Mouse (Mus musculus) liver, embryonic 16.5 days (tissue): Measurements from ENCODE around the gene Ttll11. TPM values are rescaled to one million over a fixed set of nuclear protein-coding genes. Genes with fewer than 3 reads are reported as not detected.

Experiments used
- ATAC-seq: fragments of 200-750 bp; cut with Nextera tagmentation; 2 replicates; pipeline ENCODE4 v1.8.0; 2017; ENCODE audit warnings: low read depth, mild to moderate bottlenecking, moderate number of reproducible peaks, moderate library complexity
- H3K27ac ChIP-seq: fragments of 300-500 bp; sonication (generic); 2 replicates; pipeline ENCODE4 v1.5.1; 2014; ENCODE audit warnings: mild to moderate bottlenecking, low read length
- H3K27me3 ChIP-seq: fragments of 300-500 bp; sonication (generic); 2 replicates; pipeline ENCODE4 v1.6.1; 2014; ENCODE audit warnings: low read depth, low read length, mixed read lengths; ENCODE audit not compliant: control insufficient read depth, insufficient read depth
- H3K36me3 ChIP-seq: fragments of 300-500 bp; sonication (generic); 2 replicates; pipeline ENCODE4 v1.6.1; 2014; ENCODE audit warnings: mild to moderate bottlenecking; ENCODE audit not compliant: control insufficient read depth, insufficient read depth
- H3K4me1 ChIP-seq: fragments of 300-500 bp; sonication (generic); 2 replicates; pipeline ENCODE4 v1.6.1; 2014; ENCODE audit warnings: low read depth, low read length, mixed read lengths; ENCODE audit not compliant: control insufficient read depth
- H3K4me2 ChIP-seq: fragments of 300-500 bp; sonication (generic); 2 replicates; pipeline ENCODE4 v1.6.1; 2014; ENCODE audit warnings: low read depth, low read length, mixed read lengths
- H3K4me3 ChIP-seq: fragments of 300-500 bp; sonication (generic); 2 replicates; pipeline ENCODE4 v1.5.1; 2014; ENCODE audit warnings: low read depth, mild to moderate bottlenecking, low read length
- H3K9ac ChIP-seq: fragments of 300-500 bp; sonication (generic); 2 replicates; pipeline ENCODE4 v1.6.1; 2014; ENCODE audit warnings: low read depth, low read length
- H3K9me3 ChIP-seq: fragments of 300-500 bp; sonication (generic); replicated peaks from 2 replicates; pipeline ENCODE4 v1.6.1; 2016; ENCODE audit warnings: low read length; ENCODE audit not compliant: control insufficient read depth
- WGBS: fragments of 180-500 bp; shearing (Covaris S2); extraction: QIAGEN DNeasy Blood & Tissue Kit; methylation state at CpG from one replicate; pipeline ENCODE4 v1.1.7; 2014; ENCODE audit not compliant: insufficient replicate concordance; 5-methylcytosine and 5-hydroxymethylcytosine counted together
- polyA plus RNA-seq: library from polyadenylated mRNA; unstranded; fragments of >200 nt; fragmentation: Nextera tagmentation; extraction: Ambion mirVana; gene quantifications from 2 replicates; pipeline ENCODE4 v1.2.1, GENCODE M21; 2015

Ttll11 gene
- polyA plus RNA-seq, 1 experiment from 2014 or later = 0.79 TPM

GRCm38 (mm10) chr2:35881896-35882295 is 97.8 kb downstream of the Ttll11 start:
- no peaks in the 10 kb centered on the region for H3K4me1 ChIP-seq
- H3K36me3 ChIP-seq = no peaks in the 10 kb centered on the region
- no peaks in the 10 kb centered on the region for H3K9me3 ChIP-seq
- H3K4me3 ChIP-seq = no peak overlapping the region
- H3K4me2 ChIP-seq = no peak overlapping the region
- no peaks in the 10 kb centered on the region for H3K27me3 ChIP-seq
- no peak overlapping the region for H3K27ac ChIP-seq
- no peak overlapping the region for H3K9ac ChIP-seq
- 25% methylated on average over 9 of the region's 9 CpGs for WGBS
- ATAC-seq = no peak

- H3K27me3 ChIP-seq = no peaks in the 10 kb centered on the region
- H3K27ac ChIP-seq = no peak overlapping the region
- H3K4me3 ChIP-seq = no peak overlapping the region
- WGBS = 39% methylated on average over 7 of the region's 7 CpGs
- H3K36me3 ChIP-seq = no peaks in the 10 kb centered on the region
- no peak overlapping the region for H3K4me2 ChIP-seq
- no peaks in the 10 kb centered on the region for H3K4me1 ChIP-seq
- H3K9me3 ChIP-seq = no peaks in the 10 kb centered on the region
- H3K9ac ChIP-seq = no peak overlapping the region
- no peak for ATAC-seq
These were observed 99.4 kb downstream of the Ttll11 start for GRCm38 (mm10) chr2:35880362-35880761.

- WGBS = 64% methylated on average over 4 of the region's 4 CpGs
- Histone ChIP-seq H3K4me1 (no peaks in the 10 kb centered on the region), H3K36me3 (no peaks in the 10 kb centered on the region), H3K4me2 (no peak overlapping the region), H3K27me3 (no peaks in the 10 kb centered on the region), H3K27ac (no peak overlapping the region), H3K9ac (no peak overlapping the region), H3K9me3 (no peaks in the 10 kb centered on the region), H3K4me3 (no peak overlapping the region)
- no peak for ATAC-seq
These were observed 99.8 kb downstream of the Ttll11 start for GRCm38 (mm10) chr2:35879887-35880286.

GRCm38 (mm10) chr2:35878506-35878905 is 101.2 kb downstream of the Ttll11 start:
- Histone ChIP-seq H3K36me3 (no peaks in the 10 kb centered on the region), H3K4me3 (no peak overlapping the region), H3K27me3 (no peaks in the 10 kb centered on the region), H3K4me2 (no peak overlapping the region), H3K9ac (no peak overlapping the region), H3K9me3 (no peaks in the 10 kb centered on the region), H3K27ac (no peak overlapping the region), H3K4me1 (no peaks in the 10 kb centered on the region)
- 72% methylated on average over 3 of the region's 3 CpGs for WGBS
- ATAC-seq = no peak

GRCm38 (mm10) chr2:35875572-35875971 is 104.1 kb downstream of the Ttll11 start:
- WGBS = 62% methylated on average over 7 of the region's 7 CpGs
- no peak overlapping the region for H3K9ac ChIP-seq

GRCm38 (mm10) chr2:35874421-35874820 is 105.3 kb downstream of the Ttll11 start:
- WGBS = 63% methylated on average over 8 of the region's 8 CpGs
- ATAC-seq = no peak

More at GRCm38 (mm10) chr2:35875572-35875971, 104.1 kb downstream of the Ttll11 start:
- Histone ChIP-seq H3K36me3 (no peaks in the 10 kb centered on the region), H3K4me1 (no peaks in the 10 kb centered on the region), H3K9me3 (no peaks in the 10 kb centered on the region), H3K27me3 (no peaks in the 10 kb centered on the region), H3K4me2 (no peak overlapping the region), H3K27ac (no peak overlapping the region), H3K4me3 (no peak overlapping the region)
- ATAC-seq = no peak

GRCm38 (mm10) chr2:35869165-35869564 is 110.5 kb downstream of the Ttll11 start:
- no peak for ATAC-seq
- no peaks in the 10 kb centered on the region for H3K9me3 ChIP-seq
- no peak overlapping the region for H3K4me2 ChIP-seq
- WGBS = 50% methylated on average over 2 of the region's 2 CpGs
- H3K27ac ChIP-seq = no peak overlapping the region
- H3K4me3 ChIP-seq = no peak overlapping the region
- no peak overlapping the region for H3K9ac ChIP-seq
- H3K4me1 ChIP-seq = no peaks in the 10 kb centered on the region
- H3K36me3 ChIP-seq = no peaks in the 10 kb centered on the region
- no peaks in the 10 kb centered on the region for H3K27me3 ChIP-seq

More at GRCm38 (mm10) chr2:35874421-35874820, 105.3 kb downstream of the Ttll11 start:
- H3K27me3 ChIP-seq = no peaks in the 10 kb centered on the region
- H3K9me3 ChIP-seq = no peaks in the 10 kb centered on the region
- H3K4me3 ChIP-seq = no peak overlapping the region
- H3K27ac ChIP-seq = no peak overlapping the region
- no peaks in the 10 kb centered on the region for H3K4me1 ChIP-seq
- H3K36me3 ChIP-seq = no peaks in the 10 kb centered on the region
- H3K4me2 ChIP-seq = no peak overlapping the region
- H3K9ac ChIP-seq = no peak overlapping the region

GRCm38 (mm10) chr2:35863284-35863683 is 116.4 kb downstream of the Ttll11 start:
- Histone ChIP-seq H3K9me3 (no peaks in the 10 kb centered on the region), H3K9ac (no peak overlapping the region), H3K36me3 (no peaks in the 10 kb centered on the region), H3K4me2 (no peak overlapping the region), H3K27ac (no peak overlapping the region), H3K4me1 (no peaks in the 10 kb centered on the region), H3K4me3 (no peak overlapping the region), H3K27me3 (no peaks in the 10 kb centered on the region)
- 60% methylated on average over 4 of the region's 4 CpGs for WGBS
- peak; percentile 65 for ATAC-seq

- Histone ChIP-seq H3K9ac (no peak overlapping the region), H3K27me3 (no peaks in the 10 kb centered on the region), H3K4me2 (no peak overlapping the region), H3K4me3 (no peak overlapping the region), H3K4me1 (no peaks in the 10 kb centered on the region), H3K36me3 (no peaks in the 10 kb centered on the region), H3K9me3 (no peaks in the 10 kb centered on the region), H3K27ac (no peak overlapping the region)
- no peak for ATAC-seq
- 62% methylated on average over 7 of the region's 7 CpGs for WGBS
These were observed 118.5 kb downstream of the Ttll11 start for GRCm38 (mm10) chr2:35861185-35861584.
